Mouse (Mus musculus) forebrain, embryonic 11.5 days (tissue): ENCODE measurements at regions not wholly inside any gene's neighbourhood (a gene's known extent, or its start where the extent isn't known, plus 50 kb on each side); places are given as distances from the start of the nearest gene placed in this dataset.
A peak's percentile ranks its signal among the peaks of the same experiment; 100 is the strongest.

Experiments used
- ATAC-seq: fragments of 200-750 bp; cut with Nextera tagmentation; replicated peaks from 2 replicates; pipeline ENCODE4 v1.8.0; 2017; ENCODE audit warnings: moderate TSS enrichment; ENCODE audit not compliant: low FRiP score
- DNase-seq: peaks from one replicate; pipeline ENCODE4 v3.0.0-alpha.2; 2017; ENCODE audit warnings: low spot score
- H3K27ac ChIP-seq: fragments of 300-500 bp; sonication (generic); 2 replicates; pipeline ENCODE4 v1.5.1; 2014; ENCODE audit warnings: low read depth, low read length
- H3K27me3 ChIP-seq: fragments of 300-500 bp; sonication (generic); 2 replicates; pipeline ENCODE4 v1.6.1; 2014; ENCODE audit warnings: mild to moderate bottlenecking, low read length, mixed read lengths; ENCODE audit not compliant: control insufficient read depth, insufficient read depth
- H3K36me3 ChIP-seq: fragments of 300-500 bp; sonication (generic); 2 replicates; pipeline ENCODE4 v1.6.1; 2014; ENCODE audit warnings: mild to moderate bottlenecking, low read length, moderate library complexity, mixed read lengths; ENCODE audit not compliant: control insufficient read depth, insufficient read depth
- H3K4me1 ChIP-seq: fragments of 300-500 bp; sonication (generic); replicated peaks from 2 replicates; pipeline ENCODE4 v1.6.1; 2014; ENCODE audit warnings: low read length, mixed read lengths; ENCODE audit not compliant: control insufficient read depth, insufficient read depth
- H3K4me2 ChIP-seq: fragments of 300-500 bp; sonication (generic); 2 replicates; pipeline ENCODE4 v1.6.1; 2014; ENCODE audit warnings: low read depth, mild to moderate bottlenecking, low read length, moderate library complexity, mixed read lengths; ENCODE audit not compliant: severe bottlenecking
- H3K4me3 ChIP-seq: fragments of 300-500 bp; sonication (generic); 2 replicates; pipeline ENCODE4 v1.5.1; 2014; ENCODE audit warnings: low read depth, low read length
- H3K9ac ChIP-seq: fragments of 300-500 bp; sonication (generic); 2 replicates; pipeline ENCODE4 v1.6.1; 2014; ENCODE audit warnings: low read length
- H3K9me3 ChIP-seq: fragments of 300-500 bp; sonication (generic); 2 replicates; pipeline ENCODE4 v1.6.1; 2016; ENCODE audit warnings: low read length, mixed read lengths; ENCODE audit not compliant: control insufficient read depth
- WGBS: fragments of 180-500 bp; shearing (Covaris S2); extraction: QIAGEN DNeasy Blood & Tissue Kit; methylation state at CpG from one replicate; pipeline ENCODE4 v1.1.7; 2014; 5-methylcytosine and 5-hydroxymethylcytosine counted together

DNA sequence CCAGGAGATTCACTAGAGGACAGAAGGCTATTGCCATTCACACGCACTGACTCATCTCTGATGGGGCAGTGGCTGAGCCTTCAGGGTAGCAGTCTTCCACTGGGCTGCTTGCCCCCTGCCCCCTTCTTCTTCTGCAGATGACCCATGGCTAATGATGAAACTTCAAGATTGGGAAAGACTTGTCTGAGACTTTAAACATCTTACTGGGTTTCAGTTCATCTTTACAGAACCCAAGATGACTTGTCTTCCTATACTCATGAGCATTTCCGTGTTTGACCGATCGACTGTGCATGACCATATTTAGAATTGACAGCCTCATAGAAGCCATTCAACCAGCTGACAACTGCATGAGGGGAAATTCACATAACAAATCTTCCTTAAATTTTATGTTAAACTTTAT, 140.0 kb upstream of the Mad2l1 start:
- Histone ChIP-seq H3K9me3 (no peaks in the 10 kb centered on the region), H3K27ac (no peak overlapping the region), H3K4me2 (no peak overlapping the region), H3K36me3 (no peaks in the 10 kb centered on the region), H3K27me3 (no peaks in the 10 kb centered on the region), H3K4me1 (no peaks in the 10 kb centered on the region; the same call in 1 of the 2 replicates), H3K4me3 (no peak overlapping the region), H3K9ac (no peak overlapping the region)
- 86% methylated on average over 4 of the region's 4 CpGs for WGBS
- DNase-seq, result no peak
- ATAC-seq, result no peak

DNA sequence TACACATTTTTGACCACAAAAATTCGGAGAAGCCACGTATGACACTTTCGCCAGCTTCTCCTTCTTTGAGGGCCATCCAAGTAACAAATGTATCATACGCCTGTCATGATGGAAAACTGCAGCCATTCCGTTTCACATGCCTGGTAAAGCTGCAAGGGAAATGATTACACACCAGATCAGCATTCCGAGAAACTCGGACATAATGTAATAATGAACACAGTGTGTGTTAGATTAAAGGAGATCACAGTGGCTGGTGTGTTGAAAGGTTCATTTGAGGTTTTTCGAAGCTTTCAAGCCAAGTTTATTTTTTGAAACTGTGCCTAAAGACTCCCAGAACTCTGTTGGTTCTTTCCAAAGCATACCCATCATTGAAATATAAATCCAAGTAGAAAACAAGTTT, 137.8 kb upstream of the Mad2l1 start:
- no peak for DNase-seq
- no peak overlapping the region for H3K4me3 ChIP-seq
- no peak overlapping the region for H3K4me2 ChIP-seq
- no peaks in the 10 kb centered on the region for H3K9me3 ChIP-seq
- H3K27me3 ChIP-seq, result no peaks in the 10 kb centered on the region
- no peak overlapping the region for H3K27ac ChIP-seq
- ATAC-seq, result no peak
- H3K36me3 ChIP-seq, result no peaks in the 10 kb centered on the region
- H3K9ac ChIP-seq, result no peak overlapping the region
- H3K4me1 ChIP-seq, result peaks cover 7% of the 10 kb centered on the region; the same call in 1 of the 2 replicates
- 85% methylated on average over 8 of the region's 8 CpGs for WGBS

DNA sequence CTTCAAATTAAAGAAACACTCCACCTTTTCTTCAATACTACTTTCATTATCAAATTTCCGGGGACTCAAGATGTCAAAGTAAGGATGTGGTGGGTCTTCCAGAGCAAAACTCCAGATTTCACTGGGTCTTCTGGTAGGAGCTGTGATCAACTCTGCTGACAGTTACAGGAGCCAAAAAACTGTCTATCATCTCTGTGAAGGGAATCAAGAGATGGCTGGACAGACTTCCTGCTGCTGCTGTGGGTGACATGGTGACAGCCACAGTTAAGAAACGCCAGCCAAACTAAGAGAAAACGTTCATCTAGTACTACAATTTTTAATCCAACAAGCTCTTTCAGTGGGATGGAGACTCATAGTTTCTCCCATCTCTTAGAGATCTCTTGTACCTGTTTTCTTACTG, 136.5 kb upstream of the Mad2l1 start:
- Histone ChIP-seq H3K36me3 (no peaks in the 10 kb centered on the region), H3K9ac (no peak overlapping the region), H3K4me1 (peaks cover 7% of the 10 kb centered on the region; the same call in 1 of the 2 replicates), H3K9me3 (no peaks in the 10 kb centered on the region), H3K4me3 (no peak overlapping the region), H3K27me3 (no peaks in the 10 kb centered on the region), H3K27ac (peak overlapping the region; percentile 27; the same call in 1 of the 2 replicates), H3K4me2 (no peak overlapping the region)
- ATAC-seq (peak; percentile 1; the same call in 1 of the 2 replicates), DNase-seq (no peak)
- WGBS, result 47% methylated on average over 3 of the region's 3 CpGs

DNA sequence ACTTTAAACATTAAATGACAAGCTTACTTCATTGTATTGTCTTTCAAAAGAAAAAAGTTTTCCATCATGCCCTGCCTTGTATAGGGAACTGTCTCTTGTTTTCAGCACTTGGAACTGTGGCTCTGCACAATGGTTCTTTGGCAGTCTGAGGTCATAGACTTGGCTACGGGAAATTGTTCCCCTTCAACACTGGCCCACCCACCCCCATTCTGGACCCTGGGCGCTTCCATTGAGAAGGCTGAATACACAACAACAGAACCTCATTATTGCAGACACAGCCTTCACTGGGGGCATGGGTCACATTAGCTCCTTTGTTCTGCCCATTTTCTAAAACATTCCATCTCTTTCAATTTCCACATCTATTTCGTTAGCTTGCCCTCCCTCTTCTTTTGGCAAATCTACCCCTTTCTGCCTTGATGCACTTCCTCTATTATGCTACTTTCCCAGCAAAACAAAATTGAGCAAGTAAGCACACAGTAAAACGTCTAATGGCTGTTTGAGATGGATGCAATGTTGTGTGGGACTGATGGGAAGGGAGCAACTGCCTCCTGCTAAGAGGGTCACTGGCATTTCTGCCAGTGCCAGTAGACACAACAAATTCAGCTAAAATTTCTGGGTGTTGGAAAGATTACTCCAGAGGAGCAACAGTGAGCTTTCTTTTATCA, 136.0 kb upstream of the Mad2l1 start:
- no peak overlapping the region for H3K9ac ChIP-seq
- H3K27me3 ChIP-seq, result no peaks in the 10 kb centered on the region
- H3K4me2 ChIP-seq, result no peak overlapping the region
- peaks cover 7% of the 10 kb centered on the region; the same call in 1 of the 2 replicates for H3K4me1 ChIP-seq
- ATAC-seq (peak; percentile 94), DNase-seq (peak; percentile 82)
- no peaks in the 10 kb centered on the region for H3K36me3 ChIP-seq
- no peak overlapping the region for H3K4me3 ChIP-seq
- H3K27ac ChIP-seq, result no peak overlapping the region
- WGBS, result 5% methylated on average over 4 of the region's 4 CpGs
- H3K9me3 ChIP-seq, result no peaks in the 10 kb centered on the region

DNA sequence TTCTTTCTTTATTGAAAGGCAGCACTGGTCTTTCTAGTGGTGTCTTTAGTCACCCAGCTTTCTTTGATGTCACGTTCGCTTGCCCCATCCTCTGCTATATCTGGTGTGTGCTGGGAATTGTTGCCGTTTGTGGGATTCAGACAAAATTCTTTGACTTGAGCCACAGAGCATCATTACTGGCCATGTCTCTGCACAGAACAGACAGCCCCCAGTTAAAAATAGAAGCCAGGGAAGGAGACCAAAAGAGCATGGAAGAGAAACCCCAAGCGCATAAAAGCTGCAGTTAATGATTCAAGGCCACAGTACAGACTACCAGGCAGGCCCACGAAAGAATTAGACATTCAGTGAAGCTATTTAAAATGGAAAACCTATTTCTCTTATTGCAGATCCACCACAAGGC, 133.7 kb upstream of the Mad2l1 start:
- DNase-seq, result no peak
- H3K27me3 ChIP-seq, result no peaks in the 10 kb centered on the region
- H3K4me3 ChIP-seq, result no peak overlapping the region
- peaks cover 7% of the 10 kb centered on the region; the same call in 1 of the 2 replicates for H3K4me1 ChIP-seq
- 25% methylated on average over 5 of the region's 5 CpGs for WGBS
- H3K27ac ChIP-seq, result peak overlapping the region; percentile 51; the same call in 1 of the 2 replicates
- no peak overlapping the region for H3K4me2 ChIP-seq
- no peaks in the 10 kb centered on the region for H3K9me3 ChIP-seq
- no peaks in the 10 kb centered on the region for H3K36me3 ChIP-seq
- no peak overlapping the region for H3K9ac ChIP-seq
- ATAC-seq, result 0 out of 2 replicates have a peak, but pooled peaks have one; percentile 11

DNA sequence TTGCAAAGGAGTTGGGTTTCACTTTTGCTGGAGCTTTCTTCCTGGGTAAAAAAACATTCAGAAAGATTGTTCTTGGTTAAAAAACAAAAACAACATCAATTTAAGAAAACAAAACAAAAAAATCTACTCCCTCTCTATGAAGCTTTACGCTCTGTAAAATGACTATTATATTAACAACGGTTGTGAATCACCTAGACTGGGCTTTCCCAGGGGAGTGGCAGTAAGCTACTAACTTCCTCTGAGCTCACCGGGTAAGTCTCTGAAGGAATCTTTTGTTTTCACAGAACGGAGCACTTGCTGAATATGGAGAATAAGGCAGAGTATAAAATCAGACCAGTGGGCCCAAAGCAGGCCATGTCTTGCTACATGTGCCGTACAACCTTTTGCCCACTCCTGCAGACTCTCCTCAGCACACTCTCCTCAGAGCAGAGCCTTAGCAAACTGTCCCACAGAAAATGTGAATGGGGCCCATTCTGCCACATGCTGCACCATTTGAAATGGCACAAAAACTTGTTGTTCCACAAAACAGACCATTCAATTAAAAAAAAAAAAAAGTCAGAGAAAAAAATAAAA, 133.2 kb upstream of the Mad2l1 start:
- Histone ChIP-seq H3K4me1 (peaks cover 7% of the 10 kb centered on the region; the same call in 1 of the 2 replicates), H3K4me2 (no peak overlapping the region), H3K9me3 (no peaks in the 10 kb centered on the region), H3K4me3 (no peak overlapping the region), H3K9ac (peak overlapping the region; percentile 16; the same call in 1 of the 2 replicates), H3K27me3 (no peaks in the 10 kb centered on the region), H3K27ac (peak overlapping the region; percentile 51; the same call in 1 of the 2 replicates), H3K36me3 (no peaks in the 10 kb centered on the region)
- WGBS, result 28% methylated on average over 5 of the region's 5 CpGs
- ATAC-seq (peak; percentile 25), DNase-seq (no peak)

DNA sequence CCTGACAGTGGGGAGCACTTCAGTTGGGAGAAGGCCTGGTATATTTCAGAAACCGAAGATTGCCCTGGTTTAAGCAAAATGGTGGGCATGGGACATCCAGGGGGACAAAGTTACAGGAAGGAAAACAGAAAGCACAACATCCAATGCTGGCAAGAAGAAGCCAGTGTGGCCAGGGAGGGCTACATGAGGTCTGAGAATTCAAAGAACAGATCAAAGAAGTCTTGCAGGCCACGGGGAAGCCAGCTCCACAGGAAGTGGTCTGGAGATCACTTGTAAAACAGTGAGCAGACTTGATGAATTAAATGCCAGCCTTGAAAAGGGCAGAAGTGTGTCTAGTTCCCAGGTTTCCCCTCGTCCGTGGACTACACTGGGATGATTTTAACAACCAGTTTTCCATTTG, 120.4 kb upstream of the Mad2l1 start:
- WGBS, result 55% methylated on average over 4 of the region's 4 CpGs
- H3K4me2 ChIP-seq, result no peak overlapping the region
- DNase-seq, result no peak

DNA sequence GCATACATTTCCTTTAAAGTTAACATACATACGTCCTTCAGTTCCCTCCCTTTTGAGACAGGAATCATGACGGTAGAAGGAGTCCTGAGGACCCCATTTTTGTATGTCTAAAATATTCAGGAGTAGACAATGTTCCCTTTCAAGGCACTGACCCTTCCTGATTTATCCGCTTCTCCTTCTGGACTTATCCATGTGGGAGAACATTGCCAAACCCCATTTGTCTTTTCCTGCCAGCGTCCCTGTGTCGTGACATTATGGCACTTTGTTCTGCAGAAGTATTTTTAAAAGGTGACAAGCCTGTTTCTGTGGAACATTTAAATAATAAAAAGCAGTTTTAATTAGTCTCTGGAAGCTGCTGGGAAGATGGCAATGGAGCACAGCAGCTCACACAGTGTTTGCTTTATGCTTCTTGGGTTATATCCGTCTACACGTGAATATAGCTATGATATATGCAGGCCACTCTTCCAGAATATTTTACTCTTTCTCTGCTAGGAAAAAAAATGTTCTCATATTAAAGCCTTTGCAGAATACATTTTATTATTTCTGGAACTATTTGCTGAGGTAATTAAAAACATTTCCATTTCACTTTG, 115.6 kb upstream of the Mad2l1 start:
- 35% methylated on average over 7 of the region's 7 CpGs for WGBS
- DNase-seq (no peak), ATAC-seq (peak; percentile 54)
- Histone ChIP-seq H3K4me2 (no peak overlapping the region), H3K36me3 (no peaks in the 10 kb centered on the region), H3K4me1 (no peaks in the 10 kb centered on the region; the same call in 1 of the 2 replicates), H3K27me3 (no peaks in the 10 kb centered on the region), H3K9me3 (no peaks in the 10 kb centered on the region), H3K27ac (no peak overlapping the region), H3K9ac (no peak overlapping the region), H3K4me3 (no peak overlapping the region)

More for the DNA sequence above, 120.4 kb upstream of the Mad2l1 start:
- Histone ChIP-seq H3K9me3 (no peaks in the 10 kb centered on the region), H3K4me3 (no peak overlapping the region), H3K4me1 (no peaks in the 10 kb centered on the region; the same call in 1 of the 2 replicates), H3K27me3 (no peaks in the 10 kb centered on the region), H3K36me3 (no peaks in the 10 kb centered on the region), H3K27ac (no peak overlapping the region), H3K9ac (no peak overlapping the region)
- no peak for ATAC-seq
